ENCODE assay signal across 23 mouse cellular contexts in genomic region chr3:138514749-138515148, GRCm38 (mm10). TPM values are rescaled to one million over a fixed set of nuclear protein-coding genes. Genes with fewer than 3 reads are reported as not detected.
DNase-seq lines count a peak whose midpoint lies in the region; ATAC-seq and TF ChIP-seq lines count a peak whose summit lies in the region.
"Had no signal": no experiment of that assay in that cellular context is flagged by ENCODE, and none has a peak within 500 bp of the region (broad histone marks: within the 10 kb centered on the region; RNA-seq: fewer than 3 reads in every experiment).

No protein-coding gene starts in this region.

- H3ac ChIP-seq in myocyte (ENCODE audit: control insufficient read depth, insufficient read length): no peak overlapping the region

- no peaks in the 10 kb centered on the region for H3K36me3 ChIP-seq in forebrain, embryonic 10.5 days (replicated peaks)
- H3K36me3 ChIP-seq in forebrain, postnatal 0 days (ENCODE audit: insufficient read depth): no peaks in the 10 kb centered on the region
- no peaks in the 10 kb centered on the region for H3K36me3 ChIP-seq in lung, postnatal 0 days (ENCODE audit: insufficient read depth, low read length)
- no peaks in the 10 kb centered on the region for H3K36me3 ChIP-seq in myocyte (ENCODE audit: control insufficient read depth, insufficient read depth)
- H3K36me3 ChIP-seq in intestine, postnatal 0 days (ENCODE audit: control insufficient read depth, insufficient read depth): no peaks in the 10 kb centered on the region
- H3K36me3 ChIP-seq: embryonic facial prominence, embryonic 12.5 days; heart, embryonic 13.5 days; midbrain, embryonic 13.5 days; stomach, embryonic 15.5 days had no signal

- TF ChIP-seq CTCF in forebrain, postnatal 0 days (IDR thresholded peaks at IDR 0.05; ENCODE audit: low read depth): no peak
- no peak for TF ChIP-seq CTCF in lung, postnatal 0 days (IDR thresholded peaks at IDR 0.05)
- no peak for TF ChIP-seq CTCF in intestine, postnatal 0 days (IDR thresholded peaks at IDR 0.05; ENCODE audit: low read depth)

- H3K27me3 ChIP-seq in forebrain, embryonic 10.5 days (ENCODE audit: poor library complexity, severe bottlenecking): no peaks in the 10 kb centered on the region
- no peaks in the 10 kb centered on the region for H3K27me3 ChIP-seq in forebrain, postnatal 0 days (ENCODE audit: insufficient read depth, low read length)
- H3K27me3 ChIP-seq in lung, postnatal 0 days (replicated peaks; ENCODE audit: insufficient read depth, low read length): no peaks in the 10 kb centered on the region
- H3K27me3 ChIP-seq in myocyte (ENCODE audit: control insufficient read depth, insufficient read depth, insufficient read length): no peaks in the 10 kb centered on the region
- no peaks in the 10 kb centered on the region for H3K27me3 ChIP-seq in intestine, postnatal 0 days (replicated peaks; ENCODE audit: control insufficient read depth, insufficient read depth, low read length)
- H3K27me3 ChIP-seq: embryonic facial prominence, embryonic 12.5 days; forebrain, embryonic 13.5 days; midbrain, embryonic 13.5 days; stomach, embryonic 15.5 days had no signal

- ATAC-seq in forebrain, postnatal 0 days: no peak
- no peak for ATAC-seq in lung, postnatal 0 days
- ATAC-seq in intestine, postnatal 0 days: no peak
- ATAC-seq: inflammation-experienced regulatory T-cells, adult 6 months had no signal

- no peak for DNase-seq in forebrain, embryonic 10.5 days (ENCODE audit: extremely low spot score, low spot score)
- no peak for DNase-seq in forebrain, postnatal 0 days
- DNase-seq in lung, postnatal 0 days (ENCODE audit: low spot score): no peak
- DNase-seq in lung, postnatal 4 days: no peak
- peak; percentile 63 for DNase-seq in NIH3T3 (ENCODE audit: low read depth)
- DNase-seq: cerebellum, adult 8-10 months; gastrocnemius, adult 2 months; kidney, adult 2 months; kidney, postnatal 36 days; layer of hippocampus, postnatal 36 days; lung, adult 18-20 months; lung, postnatal 14 days; thymus, postnatal 25 days had no signal

- no peaks in the 10 kb centered on the region for H3K79me2 ChIP-seq in myocyte (ENCODE audit: control insufficient read depth, insufficient read depth)

- peaks cover 35% of the 10 kb centered on the region for H3K4me1 ChIP-seq in forebrain, embryonic 10.5 days
- no peaks in the 10 kb centered on the region for H3K4me1 ChIP-seq in forebrain, postnatal 0 days (ENCODE audit: insufficient read depth)
- no peaks in the 10 kb centered on the region for H3K4me1 ChIP-seq in lung, postnatal 0 days (ENCODE audit: insufficient read depth, low read depth, low read length)
- H3K4me1 ChIP-seq in intestine, postnatal 0 days (replicated peaks; ENCODE audit: control insufficient read depth, insufficient read depth, low read length): no peaks in the 10 kb centered on the region
- H3K4me1 ChIP-seq: embryonic facial prominence, embryonic 12.5 days; heart, embryonic 13.5 days; stomach, embryonic 15.5 days had no signal

- H3K4me3 ChIP-seq in forebrain, embryonic 10.5 days: no peak overlapping the region
- H3K4me3 ChIP-seq in forebrain, postnatal 0 days (ENCODE audit: low read depth, low read length): no peak overlapping the region
- no peak overlapping the region for H3K4me3 ChIP-seq in lung, postnatal 0 days (ENCODE audit: low read depth, low read length)
- no peak overlapping the region for H3K4me3 ChIP-seq in myocyte
- H3K4me3 ChIP-seq in intestine, postnatal 0 days (ENCODE audit: low read depth, low read length): no peak overlapping the region
- H3K4me3 ChIP-seq: embryonic facial prominence, embryonic 12.5 days; erythroblast, embryonic 14.5 days; forebrain, embryonic 13.5 days; gastrocnemius, adult 2 months; heart, embryonic 13.5 days; midbrain, embryonic 13.5 days; stomach, embryonic 15.5 days had no signal

- no peaks in the 10 kb centered on the region; the same call in 1 of the 2 replicates for H3K9me3 ChIP-seq in forebrain, embryonic 10.5 days
- H3K9me3 ChIP-seq in forebrain, postnatal 0 days (ENCODE audit: low read length): no peaks in the 10 kb centered on the region
- H3K9me3 ChIP-seq in lung, postnatal 0 days (ENCODE audit: low read length): no peaks in the 10 kb centered on the region
- no peaks in the 10 kb centered on the region for H3K9me3 ChIP-seq in intestine, postnatal 0 days (ENCODE audit: control insufficient read depth)
- H3K9me3 ChIP-seq: embryonic facial prominence, embryonic 12.5 days; forebrain, embryonic 13.5 days; heart, embryonic 13.5 days; midbrain, embryonic 13.5 days; stomach, embryonic 15.5 days had no signal

- H3K9ac ChIP-seq in forebrain, postnatal 0 days: no peak overlapping the region
- H3K9ac ChIP-seq in lung, postnatal 0 days (replicated peaks; ENCODE audit: low read depth): no peak overlapping the region
- no peak overlapping the region for H3K9ac ChIP-seq in intestine, postnatal 0 days (ENCODE audit: low read depth, low read length)
- H3K9ac ChIP-seq: embryonic facial prominence, embryonic 12.5 days; forebrain, embryonic 13.5 days; heart, embryonic 13.5 days; hindbrain, embryonic 14.5 days; midbrain, embryonic 13.5 days; stomach, embryonic 15.5 days had no signal

- H3K4me2 ChIP-seq in forebrain, postnatal 0 days (ENCODE audit: low read depth): no peak overlapping the region
- no peak overlapping the region for H3K4me2 ChIP-seq in lung, postnatal 0 days (replicated peaks; ENCODE audit: low read depth, low read length)
- H3K4me2 ChIP-seq in myocyte (ENCODE audit: low read depth): peak overlapping the region; percentile 43
- no peak overlapping the region for H3K4me2 ChIP-seq in intestine, postnatal 0 days (replicated peaks; ENCODE audit: low read depth)
- H3K4me2 ChIP-seq: embryonic facial prominence, embryonic 12.5 days; forebrain, embryonic 13.5 days; heart, embryonic 13.5 days; hindbrain, embryonic 14.5 days; midbrain, embryonic 13.5 days; stomach, embryonic 15.5 days had no signal

- TF ChIP-seq EP300 in lung, postnatal 0 days (IDR thresholded peaks at IDR 0.05): no peak

- no peak for TF ChIP-seq POLR2A in myocyte (IDR thresholded peaks at IDR 0.05; ENCODE audit: insufficient read length, low read depth)

- H3K27ac ChIP-seq in forebrain, embryonic 10.5 days: 0 out of 2 replicates have a peak overlapping the region, but pooled peaks have one; percentile 73
- H3K27ac ChIP-seq in forebrain, postnatal 0 days (ENCODE audit: low read depth, low read length): no peak overlapping the region
- 0 out of 2 replicates have a peak overlapping the region, but pooled peaks have one; percentile 3 for H3K27ac ChIP-seq in lung, postnatal 0 days (ENCODE audit: low read length)
- H3K27ac ChIP-seq in intestine, postnatal 0 days (ENCODE audit: low read depth, low read length): no peak overlapping the region
- H3K27ac ChIP-seq: embryonic facial prominence, embryonic 12.5 days; forebrain, embryonic 13.5 days; gastrocnemius, adult 2 months; heart, embryonic 13.5 days; hindbrain, embryonic 14.5 days; midbrain, embryonic 13.5 days; stomach, embryonic 15.5 days had no signal

- 72% methylated on average over 3 of the region's 3 CpGs for WGBS in forebrain, embryonic 10.5 days
- WGBS in forebrain, postnatal 0 days: 61% methylated on average over 3 of the region's 3 CpGs
- WGBS in lung, postnatal 0 days: 52% methylated on average over 3 of the region's 3 CpGs
- WGBS in intestine, postnatal 0 days: 73% methylated on average over 3 of the region's 3 CpGs

TF ChIP-seq in myocyte, 11 proteins besides CTCF, POLR2A, EP300 and RAD21:
- no peak for TF ChIP-seq POLR2AphosphoS2 (IDR thresholded peaks at IDR 0.05; ENCODE audit: insufficient read length, low read depth)
- TF ChIP-seq MYOD1 (IDR thresholded peaks at IDR 0.05; ENCODE audit: control insufficient read depth in 1 of 3, insufficient read length in 2 of 3, low read depth in 2 of 3): no peak
- no peak for TF ChIP-seq E2F4 (IDR thresholded peaks at IDR 0.05; ENCODE audit: insufficient read depth)
- TF ChIP-seq TCF12 (IDR thresholded peaks at IDR 0.05; ENCODE audit: insufficient read depth, poor library complexity, severe bottlenecking): no peak
- TF ChIP-seq CEBPB (IDR thresholded peaks at IDR 0.05; ENCODE audit: insufficient read depth, poor library complexity, severe bottlenecking): no peak
- no peak for TF ChIP-seq SRF (IDR thresholded peaks at IDR 0.05; ENCODE audit: control insufficient read depth, insufficient read length, low read depth)
- no peak for TF ChIP-seq REST (IDR thresholded peaks at IDR 0.05; ENCODE audit: insufficient read depth, insufficient read length)
TF ChIP-seq in myocyte: peak in this region for 0.

RNA-seq across cellular contexts. Expression of gene Eif4e, which starts 11.2 kb away (rescaled TPM):
- 546 and 574 TPM in 2 replicates for polyA plus RNA-seq in forebrain, embryonic 10.5 days (2016; fragmentation: Nextera tagmentation; extraction: Ambion mirVana)
- total RNA-seq in forebrain, postnatal 0 days (2014; rRNA removed): 115 and 121 TPM in 2 replicates
- polyA plus RNA-seq in forebrain, postnatal 0 days (2015; fragmentation: Nextera tagmentation; extraction: Ambion mirVana): 322 and 355 TPM in 2 replicates
- 121 and 125 TPM in 2 replicates for polyA plus RNA-seq in lung, postnatal 0 days (2015; fragmentation: Nextera tagmentation; extraction: Ambion mirVana)
- polyA plus RNA-seq in myocyte (2012; fragmentation: generic; extraction: Trizol): 136 TPM
- 126 and 134 TPM in 2 replicates for polyA plus RNA-seq in intestine, postnatal 0 days (2015; fragmentation: Nextera tagmentation; extraction: Ambion mirVana)

RNA-seq across cellular contexts. Expression of gene Metap1, which starts 25.4 kb away (rescaled TPM):
- polyA plus RNA-seq in forebrain, embryonic 10.5 days (2016; fragmentation: Nextera tagmentation; extraction: Ambion mirVana): 45.2 and 45.9 TPM in 2 replicates
- total RNA-seq in forebrain, postnatal 0 days (2014; rRNA removed): 61.8 and 66.9 TPM in 2 replicates
- polyA plus RNA-seq in forebrain, postnatal 0 days (2015; fragmentation: Nextera tagmentation; extraction: Ambion mirVana): 43.0 and 50.2 TPM in 2 replicates
- polyA plus RNA-seq in lung, postnatal 0 days (2015; fragmentation: Nextera tagmentation; extraction: Ambion mirVana): 23.9 and 25.2 TPM in 2 replicates
- polyA plus RNA-seq in myocyte (2012; fragmentation: generic; extraction: Trizol): 29.0 TPM
- polyA plus RNA-seq in intestine, postnatal 0 days (2015; fragmentation: Nextera tagmentation; extraction: Ambion mirVana): 29.0 and 29.6 TPM in 2 replicates

Comparison
In these comparisons a context has a peak if more than half of its experiments do, and no peak if none do; other contexts are left out.
1. H3K27ac ChIP-seq: peak in forebrain, embryonic 10.5 days (single experiment) and lung, postnatal 0 days (single experiment); none in forebrain, postnatal 0 days (single experiment) and intestine, postnatal 0 days (single experiment).